Mouse (Mus musculus) retina, embryonic 14.5 days (tissue): Measurements from ENCODE around the gene Stk11ip.

Experiments used
- DNase-seq: peaks from one replicate; pipeline ENCODE4 v3.0.0-alpha.2; 2015; ENCODE audit warnings: low spot score

The Stk11ip gene

GRCm38 (mm10) chr1:75572776-75573175 lies 51.4 kb downstream of the Stk11ip start:
- DNase-seq, result no peak

GRCm38 (mm10) chr1:75573715-75574114 lies 52.4 kb downstream of the Stk11ip start:
- DNase-seq, result no peak

- DNase-seq, result no peak
Measured at GRCm38 (mm10) chr1:75574476-75575310, 53.4 kb downstream of the Stk11ip start.

- no peak for DNase-seq
Measured at GRCm38 (mm10) chr1:75581936-75582624, 60.8 kb downstream of the Stk11ip start.

GRCm38 (mm10) chr1:75582625-75582956 lies 61.3 kb downstream of the Stk11ip start:
- DNase-seq, result no peak

- no peak for DNase-seq
Measured at GRCm38 (mm10) chr1:75583034-75583433, 61.7 kb downstream of the Stk11ip start.

- no peak for DNase-seq
Measured at GRCm38 (mm10) chr1:75586791-75587190, 65.5 kb downstream of the Stk11ip start.
